Mouse (Mus musculus) olfactory bulb, adult 2 months (tissue): ENCODE data around the gene Glis2. TPM values are rescaled to one million over a fixed set of nuclear protein-coding genes. Genes with fewer than 3 reads are reported as not detected.

Experiments used
- H3K27ac ChIP-seq: fragments of 200-500 bp; 2 replicates; pipeline ENCODE4 v1.5.1; 2012; ENCODE audit warnings: low read depth, low read length; ENCODE audit not compliant: insufficient read depth
- H3K4me1 ChIP-seq: fragments of 200-500 bp; 2 replicates; pipeline ENCODE4 v1.6.1; 2012; ENCODE audit warnings: low read length; ENCODE audit not compliant: control insufficient read depth, insufficient read depth
- H3K4me3 ChIP-seq: fragments of 200-500 bp; 2 replicates; pipeline ENCODE4 v1.5.1; 2012; ENCODE audit warnings: mild to moderate bottlenecking, low read depth, low read length, moderate library complexity; ENCODE audit not compliant: insufficient read depth
- CTCF ChIP-seq: fragments of 200-500 bp; IDR thresholded peaks from 2 replicates; pipeline ENCODE4 v1.5.1; 2012; ENCODE audit warnings: low read depth, mild to moderate bottlenecking, low read length, moderate library complexity; ENCODE audit not compliant: insufficient read depth
- POLR2A ChIP-seq: fragments of 200-500 bp; IDR thresholded peaks from 2 replicates; pipeline ENCODE4 v1.6.1; 2012; ENCODE audit warnings: mild to moderate bottlenecking, low read depth, low read length, moderate library complexity; ENCODE audit not compliant: insufficient read depth
- WGBS: fragments of 180-500 bp; shearing (Covaris S2); methylation state at CpG from one replicate; pipeline ENCODE4 v1.1.7; 2018; 5-methylcytosine and 5-hydroxymethylcytosine counted together
- polyA plus RNA-seq: library from polyadenylated mRNA; stranded (reverse); fragments of >200 nt; gene quantifications from 2 replicates; pipeline ENCODE4 v1.2.4, GENCODE M21; 2012; ENCODE audit warnings: low replicate concordance; ENCODE audit not compliant: missing spikeins, insufficient read depth, insufficient read length

Glis2 gene
- polyA plus RNA-seq, 1 experiment: not detected

DNA sequence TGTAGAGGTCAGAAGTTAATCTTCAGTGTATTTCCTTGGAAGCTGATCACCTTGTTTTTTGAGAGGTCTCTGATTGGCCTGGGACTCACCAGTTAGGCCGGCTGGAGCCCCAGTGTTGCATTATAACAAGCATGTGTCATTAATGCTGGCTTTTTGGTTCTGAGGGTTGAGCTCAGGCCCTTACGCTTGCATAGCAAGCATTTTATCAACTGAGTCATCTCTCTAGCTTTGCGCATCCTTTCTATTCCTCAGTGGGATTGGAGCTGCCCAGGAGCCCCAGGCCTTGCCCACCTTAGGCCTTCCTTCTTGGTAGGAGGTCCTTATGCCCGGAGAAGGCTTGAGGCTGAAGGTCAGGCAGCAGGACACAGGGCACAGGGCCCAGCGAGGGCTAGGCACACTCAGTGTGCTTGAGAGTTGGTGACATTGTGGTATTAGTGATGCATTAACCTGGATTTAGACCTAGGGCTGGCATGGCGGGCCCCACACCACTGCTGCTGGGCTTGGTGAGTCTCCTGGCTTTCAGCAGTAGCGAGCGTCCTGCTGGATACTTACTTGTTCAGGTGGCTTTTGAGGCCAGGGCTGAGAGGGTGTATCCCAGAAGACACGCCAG lies 6.3 kb downstream of the Glis2 start:
- H3K4me3 ChIP-seq: no peak overlapping the region
- 92% methylated on average over 9 of the region's 9 CpGs for WGBS
- no peak overlapping the region for H3K27ac ChIP-seq
- TF ChIP-seq POLR2A: no peak
- TF ChIP-seq CTCF: no peak
- H3K4me1 ChIP-seq: peaks cover 46% of the 10 kb centered on the region

DNA sequence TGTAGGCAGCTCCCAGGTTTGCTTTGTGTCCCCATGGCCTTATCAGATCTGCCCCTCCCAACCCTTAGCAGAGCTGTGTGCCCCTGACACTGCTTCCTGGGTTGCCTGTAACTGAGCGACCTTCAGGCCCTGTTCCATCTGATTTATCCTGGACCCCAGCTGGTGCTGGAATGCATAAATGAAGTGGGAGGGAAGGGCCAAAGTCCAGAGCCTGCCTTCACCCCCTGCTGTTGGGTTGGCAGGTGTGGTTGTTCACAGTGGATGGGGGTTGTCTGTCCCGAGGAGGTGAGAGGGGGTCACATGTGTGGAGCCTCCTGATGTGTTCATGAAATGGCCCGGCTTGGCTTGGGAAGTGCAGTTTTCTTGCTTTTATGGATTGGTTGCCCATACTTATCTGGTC lies 7.7 kb downstream of the Glis2 start:
- TF ChIP-seq CTCF (no peak), POLR2A (no peak)
- H3K27ac ChIP-seq: no peak overlapping the region
- WGBS: 34% methylated on average over 3 of the region's 3 CpGs
- no peak overlapping the region for H3K4me3 ChIP-seq
- peaks cover 44% of the 10 kb centered on the region for H3K4me1 ChIP-seq

DNA sequence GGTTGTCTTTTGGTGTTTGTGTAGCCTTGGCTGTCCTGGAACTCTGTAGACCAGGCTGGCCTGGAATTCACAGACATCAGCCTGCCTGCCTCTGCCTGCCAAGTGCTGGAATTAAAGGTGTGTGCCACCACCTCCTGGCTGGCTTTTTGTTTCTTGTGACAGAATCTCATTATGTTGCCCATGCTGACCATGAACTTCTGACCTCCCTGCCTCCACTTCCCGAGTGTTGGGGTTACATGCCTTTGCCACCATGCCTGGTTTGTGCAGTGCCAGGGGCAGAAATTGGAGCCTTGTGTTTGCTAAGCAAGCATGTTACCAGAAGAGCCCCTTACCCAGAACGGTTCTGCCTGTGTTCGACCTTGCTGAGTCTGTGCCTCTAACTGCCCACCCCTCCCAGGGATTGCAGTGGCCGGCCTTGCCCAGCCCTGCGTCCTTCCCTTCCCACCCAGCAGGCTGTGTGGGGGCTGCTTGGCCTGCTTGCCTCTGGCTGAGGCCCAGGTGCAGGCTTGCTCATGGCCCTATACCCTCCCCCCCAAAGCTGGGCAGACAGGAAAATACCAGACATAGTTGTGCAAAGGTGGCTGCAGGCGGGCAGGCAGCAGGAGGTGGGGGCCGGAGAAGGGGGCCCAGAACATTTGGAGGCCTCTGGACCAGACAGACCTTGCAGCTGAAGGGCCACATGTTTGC lies 8.4 kb downstream of the Glis2 start:
- H3K27ac ChIP-seq: no peak overlapping the region
- peaks cover 43% of the 10 kb centered on the region for H3K4me1 ChIP-seq
- WGBS: 59% methylated on average over 7 of the region's 7 CpGs
- no peak for TF ChIP-seq CTCF
- no peak for TF ChIP-seq POLR2A
- no peak overlapping the region for H3K4me3 ChIP-seq

DNA sequence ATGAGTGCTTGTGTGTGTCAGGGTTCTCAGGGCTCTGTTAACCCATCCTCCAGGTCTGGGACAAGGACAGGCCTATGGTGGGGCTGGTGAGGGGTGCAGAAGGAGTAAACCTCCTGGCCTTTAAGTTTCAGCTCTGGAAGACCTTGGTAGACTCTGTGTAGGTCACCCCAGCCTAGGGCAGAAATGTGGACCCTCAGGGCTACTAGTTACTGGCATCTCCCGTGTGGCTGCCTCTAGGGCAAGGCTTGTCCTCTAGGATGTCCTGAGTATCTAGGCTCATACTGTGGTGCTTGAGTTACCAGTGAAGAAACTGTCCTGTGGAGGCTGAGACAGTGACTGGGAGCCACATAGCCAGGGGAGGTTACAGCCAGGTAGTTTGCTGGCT lies 8.9 kb downstream of the Glis2 start:
- H3K27ac ChIP-seq: no peak overlapping the region
- peaks cover 41% of the 10 kb centered on the region for H3K4me1 ChIP-seq
- WGBS: 79% methylated on average over 1 of the region's 1 CpGs
- H3K4me3 ChIP-seq: no peak overlapping the region
- no peak for TF ChIP-seq CTCF
- TF ChIP-seq POLR2A: no peak

DNA sequence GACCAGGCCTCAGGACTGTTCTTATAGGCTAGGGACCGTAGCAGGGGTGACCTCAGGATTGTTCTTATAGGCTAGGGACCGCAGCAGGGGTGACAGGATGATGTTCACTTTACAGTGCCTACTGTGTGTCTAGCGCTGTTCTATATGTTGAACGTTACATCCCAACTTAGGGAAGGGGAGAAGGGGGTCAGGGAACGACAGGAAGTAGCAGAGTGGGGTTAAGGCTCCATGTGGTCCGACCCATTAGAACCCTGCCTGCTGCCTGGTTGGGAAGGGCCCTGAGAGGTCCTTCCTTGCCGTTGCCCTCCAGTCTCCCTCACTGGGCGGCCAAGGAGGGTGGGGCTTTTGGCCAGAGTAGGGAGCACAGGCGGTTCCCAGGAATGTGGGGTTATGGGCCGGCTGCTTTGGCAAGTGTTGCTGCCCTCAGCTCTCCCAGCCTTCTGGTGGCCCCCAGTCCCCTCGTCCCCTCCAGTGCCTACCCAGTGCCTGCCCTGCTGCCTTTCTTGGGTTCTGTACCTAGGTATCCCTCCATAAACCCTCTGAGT lies 9.9 kb downstream of the Glis2 start:
- no peak for TF ChIP-seq POLR2A
- no peak for TF ChIP-seq CTCF
- Histone ChIP-seq H3K27ac (no peak overlapping the region), H3K4me1 (peaks cover 32% of the 10 kb centered on the region), H3K4me3 (no peak overlapping the region)
- 74% methylated on average over 11 of the region's 11 CpGs for WGBS

DNA sequence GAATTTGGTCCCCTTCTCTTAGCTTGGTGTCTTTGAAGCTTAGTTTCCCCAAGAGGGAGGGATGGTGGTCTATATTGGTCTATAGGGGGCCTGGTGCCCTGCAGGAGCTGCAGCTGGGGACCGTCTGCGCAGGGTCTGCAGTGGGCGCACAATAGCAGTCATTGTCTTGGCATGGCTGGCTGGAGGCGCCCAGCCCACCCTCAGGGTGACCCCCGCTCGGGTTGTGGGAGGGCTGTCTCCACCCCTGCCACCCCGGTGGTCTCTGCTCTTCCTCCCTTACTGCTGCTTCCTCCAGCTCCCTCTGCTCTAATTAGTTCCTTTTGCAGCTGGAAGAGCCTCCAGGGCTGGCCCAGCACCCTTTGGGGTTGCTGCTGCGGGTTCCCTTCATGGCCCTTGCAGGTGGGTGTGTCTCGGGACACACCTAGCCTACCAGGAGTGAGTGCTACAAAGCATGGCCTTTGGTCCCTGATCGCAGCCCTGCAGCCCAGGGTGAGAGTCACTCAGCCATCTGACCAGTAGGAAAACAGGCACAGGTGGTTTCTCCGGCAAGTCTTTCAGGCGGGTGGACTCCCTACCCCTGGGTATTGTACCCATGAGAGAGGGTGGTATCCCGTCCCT lies 11.1 kb downstream of the Glis2 start:
- peaks cover 32% of the 10 kb centered on the region for H3K4me1 ChIP-seq
- no peak for TF ChIP-seq CTCF
- no peak for TF ChIP-seq POLR2A
- H3K27ac ChIP-seq: no peak overlapping the region
- H3K4me3 ChIP-seq: no peak overlapping the region
- WGBS: 63% methylated on average over 13 of the region's 13 CpGs

DNA sequence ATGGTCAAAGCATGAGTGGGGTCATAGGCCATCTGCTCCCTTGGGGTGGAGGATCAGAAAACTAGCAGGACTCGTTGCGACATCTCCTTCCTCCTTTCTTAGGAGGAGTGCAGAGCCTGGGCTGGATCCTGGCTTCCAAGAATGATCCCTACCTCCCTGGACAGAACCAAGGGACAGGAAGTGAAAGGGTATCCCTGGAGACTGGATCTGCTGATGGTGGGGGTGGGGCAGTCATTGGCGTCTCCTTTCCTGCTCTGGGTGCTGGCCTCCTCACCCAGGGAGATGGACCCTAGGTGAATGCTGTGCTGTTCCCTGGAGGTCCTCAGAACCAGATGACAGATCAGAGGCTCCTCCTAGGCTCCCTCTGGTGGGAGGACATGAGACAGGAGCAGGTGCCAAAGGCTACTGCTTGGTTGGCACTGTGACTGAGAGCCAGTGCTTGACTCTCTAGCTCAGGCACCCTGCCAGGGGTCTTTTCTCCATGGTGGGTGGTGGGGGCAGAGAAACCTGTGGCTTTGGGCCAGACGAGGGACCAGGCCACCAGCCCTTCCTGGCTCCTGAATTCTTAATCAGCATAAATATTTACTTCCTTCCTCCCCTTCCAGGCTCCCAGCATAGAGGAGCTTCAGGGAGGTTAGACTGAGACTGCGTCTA lies 12.0 kb downstream of the Glis2 start:
- no peak overlapping the region for H3K4me3 ChIP-seq
- H3K4me1 ChIP-seq: peaks cover 32% of the 10 kb centered on the region
- no peak overlapping the region for H3K27ac ChIP-seq
- 53% methylated on average over 5 of the region's 5 CpGs for WGBS
- TF ChIP-seq CTCF (peak; percentile 34; the same call in 1 of the 2 replicates), POLR2A (no peak)

DNA sequence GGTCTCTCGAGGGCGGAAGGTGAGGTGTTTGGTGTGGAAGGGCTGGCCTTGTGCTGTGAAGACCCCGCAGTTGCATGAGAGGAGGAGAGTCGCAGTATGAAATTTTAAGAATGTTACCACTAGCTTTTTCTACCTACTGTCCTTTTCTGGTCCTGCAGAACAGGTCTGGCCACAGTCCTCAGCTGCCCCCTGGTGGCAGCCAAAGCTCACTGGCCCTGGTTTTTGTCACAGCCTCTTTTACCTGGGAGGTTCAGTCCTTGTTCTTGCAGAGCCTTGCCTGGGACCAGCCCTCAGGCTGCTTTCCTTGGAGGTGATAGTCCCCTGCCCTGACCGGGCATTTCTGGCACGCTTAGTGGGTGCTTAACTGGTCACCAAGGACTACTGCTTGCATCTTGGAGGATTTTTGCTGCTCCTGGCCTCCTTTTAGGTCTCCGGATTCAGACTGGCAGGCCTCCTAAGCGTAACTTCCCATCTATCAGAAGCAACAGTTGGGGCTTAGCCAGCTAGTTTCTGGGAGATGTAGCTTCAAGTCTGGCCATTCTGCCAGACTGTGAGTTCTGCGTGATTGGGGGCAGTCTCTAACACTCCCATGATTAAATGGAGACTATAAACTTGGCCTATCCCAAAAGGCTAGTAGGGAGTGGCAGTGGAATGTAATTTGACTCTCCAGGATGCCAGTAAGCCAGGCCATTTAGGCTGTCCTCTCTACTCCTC lies 13.5 kb downstream of the Glis2 start:
- H3K27ac ChIP-seq: no peak overlapping the region
- no peak overlapping the region for H3K4me3 ChIP-seq
- TF ChIP-seq CTCF (peak; percentile 96), POLR2A (no peak)
- 48% methylated on average over 9 of the region's 9 CpGs for WGBS
- H3K4me1 ChIP-seq: peaks cover 23% of the 10 kb centered on the region
